9 mouse cellular contexts compared by ENCODE assay signal in genomic region chr1:39446178-39446577, GRCm38 (mm10). TPM values are rescaled to one million over a fixed set of nuclear protein-coding genes. Genes with fewer than 3 reads are reported as not detected.
A peak's percentile ranks its signal among the peaks of the same experiment; 100 is the strongest.
DNase-seq lines count a peak whose midpoint lies in the region; ATAC-seq and TF ChIP-seq lines count a peak whose summit lies in the region.
"Had no signal": no experiment of that assay in that cellular context is flagged by ENCODE, and none has a peak within 500 bp of the region (broad histone marks: within the 10 kb centered on the region; RNA-seq: fewer than 3 reads in every experiment).

No protein-coding gene starts in this region.

- no peak for DNase-seq in heart, postnatal 0 days (ENCODE audit: low spot score)
- DNase-seq in heart, adult 8-10 months (ENCODE audit: low spot score), result no peak
- DNase-seq in cerebellum, postnatal 25 days, result peak; percentile 85 to 89
- peak; percentile 70 to 89 for DNase-seq in left cerebral cortex, adult 9 months (ENCODE audit: low spot score in 2 of 2)
- DNase-seq in right cerebral cortex, postnatal 25 days, result peak; percentile 82
- no peak for DNase-seq in adrenal gland, postnatal 4 days (ENCODE audit: low spot score in 2 of 2)
- DNase-seq in embryo, embryonic 10.5 days (ENCODE audit: low spot score), result no peak
- DNase-seq in gastrocnemius, postnatal 14 days, result no peak

- peak overlapping the region; percentile 11 for H3K27ac ChIP-seq in heart, postnatal 0 days (ENCODE audit: low read depth)
- H3K27ac ChIP-seq: kidney, postnatal 0 days had no signal

- no peak for TF ChIP-seq EP300 in heart, postnatal 0 days (IDR thresholded peaks at IDR 0.05; ENCODE audit: low read depth)

- intact Hi-C loops in gastrocnemius, postnatal 14 days (cut with DNase I; ENCODE audit: low total_unique reads), result no loop called here

- H3K9me3 ChIP-seq in heart, postnatal 0 days (replicated peaks; ENCODE audit: control insufficient read depth, low read length), result no peaks in the 10 kb centered on the region

- no peak overlapping the region for H3K9ac ChIP-seq in heart, postnatal 0 days (replicated peaks; ENCODE audit: low read depth, low read length)

- no peak for TF ChIP-seq CTCF in heart, postnatal 0 days (IDR thresholded peaks at IDR 0.05; ENCODE audit: low read depth)

- ATAC-seq in heart, postnatal 0 days (ENCODE audit: insufficient read depth, low read depth), result no peak

- H3K4me2 ChIP-seq in heart, postnatal 0 days (ENCODE audit: low read depth, low read length), result no peak overlapping the region

- H3K4me1 ChIP-seq in heart, postnatal 0 days (ENCODE audit: control insufficient read depth, insufficient read depth), result peaks cover 75% of the 10 kb centered on the region

- 18% methylated on average over 5 of the region's 5 CpGs for whole genome bisulfite sequencing in heart, postnatal 0 days

- no peaks in the 10 kb centered on the region for H3K27me3 ChIP-seq in heart, postnatal 0 days (ENCODE audit: control insufficient read depth, insufficient read depth, low read length)

- no peaks in the 10 kb centered on the region for H3K36me3 ChIP-seq in heart, postnatal 0 days (replicated peaks; ENCODE audit: control insufficient read depth, insufficient read depth, low read length)

- H3K4me3 ChIP-seq in heart, postnatal 0 days (ENCODE audit: low read depth, low read length), result no peak overlapping the region

RNA-seq across cellular contexts. Expression of gene Tbc1d8, which starts 32.4 kb away (rescaled TPM):
- 10.2 and 16.7 TPM in 2 replicates for total RNA-seq in heart, postnatal 0 days (2014; rRNA removed; ENCODE audit: low replicate concordance)
- 6.4 TPM in 2 replicates for polyA plus RNA-seq in heart, postnatal 0 days (2015; fragmentation: Nextera tagmentation; extraction: Ambion mirVana)
- total RNA-seq in heart, adult 8-10 months (2022), result 1 to 10 TPM; 5.6 to 8.9 (median 5.8) TPM
- 10 to 100 TPM; 10.1 to 10.8 TPM for total RNA-seq in adrenal gland, postnatal 4 days (2021)
- total RNA-seq in gastrocnemius, postnatal 14 days (2021), result 1 to 10 TPM; 6.7 to 7.0 TPM

Comparison
In these comparisons a context has a peak if more than half of its experiments do, and no peak if none do; other contexts are left out.
1. DNase-seq: peak in cerebellum, postnatal 25 days (2 of 2), left cerebral cortex, adult 9 months (2 of 2) and right cerebral cortex, postnatal 25 days (single experiment); none in heart, postnatal 0 days (single experiment), heart, adult 8-10 months (single experiment), adrenal gland, postnatal 4 days (0 of 2), embryo, embryonic 10.5 days (single experiment) and gastrocnemius, postnatal 14 days (single experiment).